Mouse (Mus musculus) myocyte (in vitro differentiated cells): ENCODE results near the gene Cpne9. TPM values are rescaled to one million over a fixed set of nuclear protein-coding genes. Genes with fewer than 3 reads are reported as not detected.

Source experiments
- H3K27me3 ChIP-seq: one replicate; pipeline ENCODE4 v1.6.1; 2011; ENCODE audit not compliant: control insufficient read depth, insufficient read depth, insufficient read length
- H3K36me3 ChIP-seq: one replicate; pipeline ENCODE4 v1.6.1; 2011; ENCODE audit not compliant: control insufficient read depth, insufficient read depth
- H3K4me2 ChIP-seq: one replicate; pipeline ENCODE4 v1.6.1; 2011; ENCODE audit warnings: low read depth, control low read depth
- H3K4me3 ChIP-seq: one replicate; pipeline ENCODE4 v1.5.1; 2011; ENCODE audit warnings: mild to moderate bottlenecking, control low read depth, moderate library complexity
- H3K79me2 ChIP-seq: one replicate; pipeline ENCODE4 v1.6.1; 2011; ENCODE audit not compliant: control insufficient read depth, insufficient read depth
- H3ac ChIP-seq: one replicate; pipeline ENCODE4 v1.6.1; 2011; ENCODE audit not compliant: control insufficient read depth, insufficient read length
- CEBPB ChIP-seq: IDR thresholded peaks from 2 replicates; pipeline ENCODE4 v1.6.1; 2011; ENCODE audit warnings: mild to moderate bottlenecking, moderate library complexity; ENCODE audit not compliant: poor library complexity, insufficient read depth, severe bottlenecking
- E2F4 ChIP-seq: IDR thresholded peaks from one replicate; pipeline ENCODE4 v1.6.1; 2011; ENCODE audit warnings: mild to moderate bottlenecking, control low read depth, moderate library complexity; ENCODE audit not compliant: insufficient read depth
- MAX ChIP-seq: IDR thresholded peaks from one replicate; pipeline ENCODE4 v1.6.1; 2011; ENCODE audit warnings: low read depth, mild to moderate bottlenecking, control low read depth
- MYOD1 ChIP-seq, 3 experiments: IDR thresholded peaks; one replicate each; pipeline ENCODE4 v1.6.1; 2011; ENCODE audit warnings: control low read depth in 2 of 3, low read depth in 2 of 3, mild to moderate bottlenecking in 2 of 3, moderate library complexity in 1 of 3; ENCODE audit not compliant: insufficient read length in 2 of 3, control insufficient read depth in 1 of 3
- MYOG ChIP-seq, 3 experiments: IDR thresholded peaks; one replicate each; pipeline ENCODE4 v1.6.1; 2011; ENCODE audit warnings: control low read depth in 2 of 3, low read depth in 2 of 3, mild to moderate bottlenecking in 2 of 3; ENCODE audit not compliant: insufficient read length in 2 of 3, control insufficient read depth in 1 of 3, insufficient read depth in 1 of 3
- POLR2A ChIP-seq: IDR thresholded peaks from one replicate; pipeline ENCODE4 v1.6.1; 2011; ENCODE audit warnings: low read depth, mild to moderate bottlenecking, control low read depth, moderate library complexity; ENCODE audit not compliant: insufficient read length
- POLR2AphosphoS2 ChIP-seq: IDR thresholded peaks from one replicate; pipeline ENCODE4 v1.6.1; 2011; ENCODE audit warnings: low read depth, control low read depth; ENCODE audit not compliant: insufficient read length
- REST ChIP-seq: IDR thresholded peaks from one replicate; pipeline ENCODE4 v1.6.1; 2011; ENCODE audit warnings: mild to moderate bottlenecking, control low read depth, moderate library complexity; ENCODE audit not compliant: insufficient read depth, insufficient read length
- SRF ChIP-seq: IDR thresholded peaks from one replicate; pipeline ENCODE4 v1.6.1; 2011; ENCODE audit warnings: low read depth; ENCODE audit not compliant: control insufficient read depth, insufficient read length
- TCF12 ChIP-seq: IDR thresholded peaks from one replicate; pipeline ENCODE4 v1.6.1; 2011; ENCODE audit warnings: mild to moderate bottlenecking, control low read depth; ENCODE audit not compliant: poor library complexity, insufficient read depth, severe bottlenecking
- TCF3 ChIP-seq: IDR thresholded peaks from one replicate; pipeline ENCODE4 v1.6.1; 2011; ENCODE audit warnings: low read depth, control low read depth; ENCODE audit not compliant: insufficient read length
- USF1 ChIP-seq: IDR thresholded peaks from one replicate; pipeline ENCODE4 v1.6.1; 2011; ENCODE audit warnings: low read depth, mild to moderate bottlenecking, control low read depth, moderate library complexity
- polyA plus RNA-seq: library from polyadenylated mRNA; unstranded; fragments of >200 nt; fragmentation: generic; extraction: Trizol; gene quantifications from one replicate; pipeline ENCODE4 v1.2.1, GENCODE M21; 2012; ENCODE audit warnings: missing spikeins

Cpne9 gene
- 0.08 TPM for polyA plus RNA-seq

GRCm38 (mm10) chr6:113282101-113282802 is at the start of gene Cpne9:
Cpne9 (plus strand) TSS chr6:113282307.
- Histone ChIP-seq H3K36me3 (no peaks in the 10 kb centered on the region), H3K79me2 (no peaks in the 10 kb centered on the region), H3K4me2 (no peak within 1 kb of the TSS)

GRCm38 (mm10) chr6:113235141-113235540 is 47.0 kb upstream of the Cpne9 start:
- H3K4me3 ChIP-seq = no peak overlapping the region
- H3K79me2 ChIP-seq = peaks cover 20% of the 10 kb centered on the region
- peaks cover 12% of the 10 kb centered on the region for H3K27me3 ChIP-seq
- H3K4me2 ChIP-seq = no peak overlapping the region
- TF ChIP-seq POLR2AphosphoS2 (no peak), SRF (no peak), MAX (no peak), CEBPB (no peak), TCF12 (no peak), POLR2A (no peak), REST (no peak), TCF3 (no peak), E2F4 (no peak), USF1 (no peak), MYOG (IDR thresholded peaks at IDR 0.05; ENCODE audit: control insufficient read depth in 1 of 3, insufficient read depth in 1 of 3, insufficient read length in 2 of 3, low read depth in 2 of 3) (no peak), MYOD1 (IDR thresholded peaks at IDR 0.05; ENCODE audit: control insufficient read depth in 1 of 3, insufficient read length in 2 of 3, low read depth in 2 of 3) (no peak)
- H3K36me3 ChIP-seq = no peaks in the 10 kb centered on the region
- no peak overlapping the region for H3ac ChIP-seq

More at GRCm38 (mm10) chr6:113282101-113282802, at the start of gene Cpne9:
- Histone ChIP-seq H3ac (no peak within 1 kb of the TSS), H3K27me3 (peaks cover 28% of the 10 kb centered on the region), H3K4me3 (no peak within 1 kb of the TSS)
- TF ChIP-seq REST = peak; percentile 44
- TF ChIP-seq MYOG (IDR thresholded peaks at IDR 0.05; ENCODE audit: control insufficient read depth in 1 of 3, insufficient read depth in 1 of 3, insufficient read length in 2 of 3, low read depth in 2 of 3) = no peak

- H3K4me2 ChIP-seq = peak within 1 kb of the TSS; percentile 97
Measured at GRCm38 (mm10) chr6:113237542-113238270, 44.4 kb upstream of the Cpne9 start, which contains the start of gene Mtmr14. Mtmr14 (plus strand) TSS chr6:113237843.

GRCm38 (mm10) chr6:113238442-113238841 is 43.7 kb upstream of the Cpne9 start:
- H3K79me2 ChIP-seq = peaks cover 20% of the 10 kb centered on the region
- H3K4me3 ChIP-seq = peak overlapping the region; percentile 68
- no peak for TF ChIP-seq TCF12
- TF ChIP-seq CEBPB = no peak
- TF ChIP-seq MYOD1 (IDR thresholded peaks at IDR 0.05; ENCODE audit: control insufficient read depth in 1 of 3, insufficient read length in 2 of 3, low read depth in 2 of 3) = no peak
- TF ChIP-seq E2F4 = no peak
- no peak for TF ChIP-seq USF1
- no peak for TF ChIP-seq MYOG (IDR thresholded peaks at IDR 0.05; ENCODE audit: control insufficient read depth in 1 of 3, insufficient read depth in 1 of 3, insufficient read length in 2 of 3, low read depth in 2 of 3)
- TF ChIP-seq TCF3 = no peak
- TF ChIP-seq POLR2A = no peak
- TF ChIP-seq POLR2AphosphoS2 = no peak
- H3ac ChIP-seq = peak overlapping the region; percentile 49
- H3K27me3 ChIP-seq = peaks cover 12% of the 10 kb centered on the region
- H3K4me2 ChIP-seq = peak overlapping the region; percentile 97
- H3K36me3 ChIP-seq = peaks cover 6% of the 10 kb centered on the region

More at GRCm38 (mm10) chr6:113237542-113238270, 44.4 kb upstream of the Cpne9 start, which contains the start of gene Mtmr14:
- H3K79me2 ChIP-seq = peaks cover 20% of the 10 kb centered on the region
- TF ChIP-seq MYOG (IDR thresholded peaks at IDR 0.05; ENCODE audit: control insufficient read depth in 1 of 3, insufficient read depth in 1 of 3, insufficient read length in 2 of 3, low read depth in 2 of 3) = no peak
- peak; percentile 0 for TF ChIP-seq E2F4
- TF ChIP-seq USF1 = no peak
- H3ac ChIP-seq = peak within 1 kb of the TSS; percentile 49
- no peaks in the 10 kb centered on the region for H3K36me3 ChIP-seq
- peak within 1 kb of the TSS; percentile 68 for H3K4me3 ChIP-seq
- H3K27me3 ChIP-seq = peaks cover 12% of the 10 kb centered on the region

- TF ChIP-seq USF1 (no peak), REST (no peak), POLR2AphosphoS2 (no peak), TCF3 (no peak), E2F4 (no peak), CEBPB (no peak), POLR2A (no peak), SRF (no peak), MAX (no peak), MYOG (IDR thresholded peaks at IDR 0.05; ENCODE audit: control insufficient read depth in 1 of 3, insufficient read depth in 1 of 3, insufficient read length in 2 of 3, low read depth in 2 of 3) (no peak), TCF12 (no peak), MYOD1 (IDR thresholded peaks at IDR 0.05; ENCODE audit: control insufficient read depth in 1 of 3, insufficient read length in 2 of 3, low read depth in 2 of 3) (no peak)
- Histone ChIP-seq H3K36me3 (peaks cover 7% of the 10 kb centered on the region), H3K4me2 (no peak overlapping the region), H3K79me2 (peaks cover 20% of the 10 kb centered on the region), H3K27me3 (no peaks in the 10 kb centered on the region), H3ac (no peak overlapping the region), H3K4me3 (no peak overlapping the region)
Measured at GRCm38 (mm10) chr6:113242753-113243152, 39.4 kb upstream of the Cpne9 start.
